Mouse (Mus musculus): ENCODE results near the gene Plcxd2.

Plcxd2 gene

GRCm38 (mm10) chr16:46010153-46010905 lies at the start of gene Plcxd2:
Plcxd2 (minus strand) TSS chr16:46010218.
- DNase-seq (ENCODE audit: low read depth, low spot score), result peak; percentile 95

- DNase-seq (ENCODE audit: low read depth, low spot score), result no peak
These were observed 36.9 kb upstream of the Plcxd2 start for GRCm38 (mm10) chr16:46046906-46047305.

- no peak for DNase-seq (ENCODE audit: low read depth, low spot score)
These were observed 26.2 kb upstream of the Plcxd2 start for GRCm38 (mm10) chr16:46036261-46036660.

GRCm38 (mm10) chr16:46033896-46034295 lies 23.9 kb upstream of the Plcxd2 start:
- no peak for DNase-seq (ENCODE audit: low read depth, low spot score)

- no peak for DNase-seq (ENCODE audit: low read depth, low spot score)
These were observed 13.0 kb upstream of the Plcxd2 start for GRCm38 (mm10) chr16:46022958-46023491.

- peak; percentile 75 for DNase-seq (ENCODE audit: low read depth, low spot score)
These were observed 12.3 kb upstream of the Plcxd2 start for GRCm38 (mm10) chr16:46022189-46022928.

- DNase-seq (ENCODE audit: low read depth, low spot score), result no peak
These were observed 11.3 kb upstream of the Plcxd2 start for GRCm38 (mm10) chr16:46021302-46021701.

- no peak for DNase-seq (ENCODE audit: low read depth, low spot score)
These were observed 10.4 kb upstream of the Plcxd2 start for GRCm38 (mm10) chr16:46020396-46020795.

GRCm38 (mm10) chr16:46019799-46020198 lies 9.8 kb upstream of the Plcxd2 start:
- DNase-seq (ENCODE audit: low read depth, low spot score), result no peak

- DNase-seq (ENCODE audit: low read depth, low spot score), result no peak
These were observed 9.3 kb upstream of the Plcxd2 start for GRCm38 (mm10) chr16:46019359-46019758.

- no peak for DNase-seq (ENCODE audit: low read depth, low spot score)
These were observed 1.7 kb upstream of the Plcxd2 start for GRCm38 (mm10) chr16:46011696-46012095.

GRCm38 (mm10) chr16:46010906-46011220 lies 845 bp upstream of the Plcxd2 start:
- DNase-seq (ENCODE audit: low read depth, low spot score), result peak; percentile 86

GRCm38 (mm10) chr16:46009717-46010116 lies 301 bp downstream of the Plcxd2 start:
- DNase-seq (ENCODE audit: low read depth, low spot score), result no peak

- DNase-seq (ENCODE audit: low read depth, low spot score), result peak; percentile 62
These were observed 1.3 kb downstream of the Plcxd2 start for GRCm38 (mm10) chr16:46008766-46009165.

GRCm38 (mm10) chr16:46008036-46008605 lies 1.9 kb downstream of the Plcxd2 start:
- DNase-seq (ENCODE audit: low read depth, low spot score), result no peak

GRCm38 (mm10) chr16:46006261-46006660 lies 3.8 kb downstream of the Plcxd2 start:
- peak; percentile 81 for DNase-seq (ENCODE audit: low read depth, low spot score)

- peak; percentile 77 for DNase-seq (ENCODE audit: low read depth, low spot score)
These were observed 8.4 kb downstream of the Plcxd2 start for GRCm38 (mm10) chr16:46001550-46002166.

- peak; percentile 29 for DNase-seq (ENCODE audit: low read depth, low spot score)
These were observed 9.0 kb downstream of the Plcxd2 start for GRCm38 (mm10) chr16:46000976-46001375.

GRCm38 (mm10) chr16:45999374-46000191 lies 10.4 kb downstream of the Plcxd2 start:
- DNase-seq (ENCODE audit: low read depth, low spot score), result no peak

GRCm38 (mm10) chr16:45998231-45998630 lies 11.8 kb downstream of the Plcxd2 start:
- DNase-seq (ENCODE audit: low read depth, low spot score), result peak; percentile 72

Data from CD4-positive helper T cell, adult 2 months (primary cell).